Mouse (Mus musculus): ENCODE data around the gene Shank2.

DNA sequence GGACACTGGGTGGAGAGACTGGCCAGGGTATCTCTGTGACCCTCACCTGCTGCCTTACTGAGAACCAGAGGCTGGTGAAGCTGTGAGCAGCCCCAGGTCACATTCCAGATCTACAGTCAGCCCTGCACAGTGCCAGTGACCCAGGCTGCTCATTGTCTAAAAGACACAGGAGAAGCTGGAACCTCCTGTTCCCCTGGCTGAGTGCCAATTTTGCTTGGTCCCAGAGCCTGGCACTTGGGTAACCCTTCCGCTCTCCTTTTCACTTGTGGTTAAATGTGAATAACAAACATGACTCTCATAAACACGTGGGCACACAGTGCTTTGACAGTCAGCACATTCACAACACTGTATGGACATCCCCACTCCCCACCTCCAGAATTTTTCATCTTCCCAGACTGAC is 80.2 kb downstream of the Shank2 start:
- TF ChIP-seq CTCF (IDR thresholded peaks at IDR 0.05; ENCODE audit: low read depth), result no peak
- TF ChIP-seq EP300 (IDR thresholded peaks at IDR 0.05; ENCODE audit: low read depth), result no peak
